Mouse (Mus musculus) left cerebral cortex, adult 18-20 months (tissue): ENCODE measurements around the gene Cfap43. TPM values are rescaled to one million over a fixed set of nuclear protein-coding genes. Genes with fewer than 3 reads are reported as not detected.
A peak's percentile ranks its signal among the peaks of the same experiment; 100 is the strongest.

Source experiments
- DNase-seq, 2 experiments: peaks; one replicate each; pipeline ENCODE4 v3.0.0; 2021 to 2022; ENCODE audit warnings: low spot score in 2 of 2, mixed read lengths in 1 of 2
- long read RNA-seq, 2 experiments: library from polyadenylated mRNA; stranded (forward); transcript quantifications; one replicate each; pipeline ENCODE4 v2.0.0; 2021
- total RNA-seq, 2 experiments: library from RNA; stranded (reverse); gene quantifications; 2 replicates each; pipeline ENCODE4 v1.2.3; 2021

The Cfap43 gene
- total RNA-seq = under 1 TPM; 0.45 to 0.70 TPM
- long read RNA-seq, experiment 1 = 0 reads
- long read RNA-seq, experiment 2, partial matches to known transcripts = 0 of 1 reads
- long read RNA-seq, experiment 2, other reads (novel, unspliced or antisense) = 1 of 1 reads

GRCm38 (mm10) chr19:47919126-47919965, at the start of gene Cfap43, which contains the start of gene Itprip:
Gene Cfap43, minus strand, starts transcription at chr19:47919287.
Gene Itprip, minus strand, starts transcription at chr19:47919299.
- peak; percentile 44 to 49 for DNase-seq

- no peak for DNase-seq
These were observed 39.1 kb upstream of the Cfap43 start for GRCm38 (mm10) chr19:47958181-47958580.

GRCm38 (mm10) chr19:47953169-47953568, 34.1 kb upstream of the Cfap43 start:
- DNase-seq = no peak

- no peak for DNase-seq
These were observed 31.9 kb upstream of the Cfap43 start for GRCm38 (mm10) chr19:47950946-47951345.

- no peak for DNase-seq
These were observed 27.9 kb upstream of the Cfap43 start for GRCm38 (mm10) chr19:47946821-47947465.

- no peak for DNase-seq
These were observed 20.3 kb upstream of the Cfap43 start for GRCm38 (mm10) chr19:47939361-47939760.

GRCm38 (mm10) chr19:47937443-47938406, 18.6 kb upstream of the Cfap43 start, which contains the start of gene Cfap58:
Gene Cfap58, plus strand, starts transcription at chr19:47937675.
- DNase-seq = peak; percentile 30 to 31

- DNase-seq = no peak
These were observed 17.9 kb upstream of the Cfap43 start for GRCm38 (mm10) chr19:47936938-47937337.

GRCm38 (mm10) chr19:47936490-47936889, 17.4 kb upstream of the Cfap43 start:
- DNase-seq = no peak

GRCm38 (mm10) chr19:47935530-47935929, 16.4 kb upstream of the Cfap43 start:
- DNase-seq = no peak

- no peak for DNase-seq
These were observed 15.7 kb upstream of the Cfap43 start for GRCm38 (mm10) chr19:47934636-47935238.

GRCm38 (mm10) chr19:47934146-47934545, 15.1 kb upstream of the Cfap43 start:
- DNase-seq = no peak

- no peak for DNase-seq
These were observed 13.0 kb upstream of the Cfap43 start for GRCm38 (mm10) chr19:47931982-47932638.

GRCm38 (mm10) chr19:47929043-47929442, 10.0 kb upstream of the Cfap43 start:
- no peak for DNase-seq

GRCm38 (mm10) chr19:47927032-47927431, 7.9 kb upstream of the Cfap43 start:
- DNase-seq = no peak

GRCm38 (mm10) chr19:47925819-47926218, 6.7 kb upstream of the Cfap43 start:
- no peak for DNase-seq

GRCm38 (mm10) chr19:47919966-47920375, 884 bp upstream of the Cfap43 start:
- DNase-seq = no peak

GRCm38 (mm10) chr19:47918455-47919101, 509 bp downstream of the Cfap43 start:
- peak in 1 of 2 experiments; percentile 7 for DNase-seq

- no peak for DNase-seq
These were observed 1.1 kb downstream of the Cfap43 start for GRCm38 (mm10) chr19:47918016-47918415.
